Mouse (Mus musculus) cerebellum, postnatal 25 days (tissue): Measurements from ENCODE around the gene Slc8a1.

Source experiments
- DNase-seq, 2 experiments: peaks; one replicate each; pipeline ENCODE4 v3.0.0; 2021; ENCODE audit warnings: mixed read lengths in 2 of 2

Slc8a1 gene

GRCm38 (mm10) chr17:81738311-81738755 is at the start of gene Slc8a1:
Gene Slc8a1, minus strand, starts transcription at chr17:81738377.
- peak; percentile 57 to 62 for DNase-seq

GRCm38 (mm10) chr17:81787350-81787749 is 49.2 kb upstream of the Slc8a1 start:
- peak; percentile 47 to 76 for DNase-seq

DNA sequence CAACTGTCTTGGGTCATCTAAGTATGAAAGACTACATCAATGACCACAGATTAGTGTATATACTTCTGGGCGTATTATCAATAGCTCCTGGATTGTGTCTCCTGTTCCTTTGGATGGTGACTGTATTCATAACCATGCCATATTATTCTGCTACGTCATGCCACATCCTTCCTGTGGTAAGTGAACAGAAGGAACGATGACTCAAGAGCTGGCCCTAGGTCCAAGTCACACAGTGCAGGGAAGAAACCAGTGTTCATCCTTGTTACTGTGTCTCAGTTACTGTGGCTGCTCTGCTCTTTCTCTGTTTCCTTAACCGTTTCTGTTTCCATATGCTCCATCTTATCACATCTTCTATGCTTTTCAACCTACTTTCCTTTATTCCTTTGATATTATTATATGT is 44.1 kb upstream of the Slc8a1 start:
- DNase-seq = no peak

GRCm38 (mm10) chr17:81781491-81781890 is 43.3 kb upstream of the Slc8a1 start:
- no peak for DNase-seq

GRCm38 (mm10) chr17:81779883-81780282 is 41.7 kb upstream of the Slc8a1 start:
- no peak for DNase-seq

GRCm38 (mm10) chr17:81750664-81751063 is 12.5 kb upstream of the Slc8a1 start:
- no peak for DNase-seq

GRCm38 (mm10) chr17:81743034-81743433 is 4.9 kb upstream of the Slc8a1 start:
- DNase-seq = no peak

DNA sequence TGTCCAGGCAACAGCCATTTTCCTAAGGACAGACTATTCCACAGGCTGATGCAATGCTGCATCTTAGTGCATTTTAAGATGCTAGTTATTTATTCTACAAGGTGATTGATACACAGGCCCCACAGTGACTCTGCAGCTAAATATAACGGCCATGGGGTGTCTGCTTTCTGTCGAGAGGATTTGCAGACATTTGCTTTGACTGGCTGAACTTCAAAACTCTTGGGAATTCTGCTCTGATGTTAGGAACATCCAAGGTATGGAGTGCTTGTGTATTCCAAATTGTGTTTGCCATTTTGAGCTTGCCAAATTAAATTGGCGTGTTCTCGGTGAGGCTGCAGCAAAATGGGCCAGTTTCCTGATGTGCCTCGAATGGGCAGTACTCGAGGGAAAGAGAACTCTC is 2.4 kb upstream of the Slc8a1 start:
- DNase-seq = no peak

- DNase-seq = no peak
Observed at GRCm38 (mm10) chr17:81737779-81738178, 398 bp downstream of the Slc8a1 start.

- DNase-seq = no peak
Observed at GRCm38 (mm10) chr17:81737309-81737708, 868 bp downstream of the Slc8a1 start.

- no peak for DNase-seq
Observed at GRCm38 (mm10) chr17:81735583-81735982, 2.6 kb downstream of the Slc8a1 start.

GRCm38 (mm10) chr17:81729891-81730290 is 8.3 kb downstream of the Slc8a1 start:
- no peak for DNase-seq

GRCm38 (mm10) chr17:81712273-81712751 is 25.9 kb downstream of the Slc8a1 start:
- DNase-seq = no peak

DNA sequence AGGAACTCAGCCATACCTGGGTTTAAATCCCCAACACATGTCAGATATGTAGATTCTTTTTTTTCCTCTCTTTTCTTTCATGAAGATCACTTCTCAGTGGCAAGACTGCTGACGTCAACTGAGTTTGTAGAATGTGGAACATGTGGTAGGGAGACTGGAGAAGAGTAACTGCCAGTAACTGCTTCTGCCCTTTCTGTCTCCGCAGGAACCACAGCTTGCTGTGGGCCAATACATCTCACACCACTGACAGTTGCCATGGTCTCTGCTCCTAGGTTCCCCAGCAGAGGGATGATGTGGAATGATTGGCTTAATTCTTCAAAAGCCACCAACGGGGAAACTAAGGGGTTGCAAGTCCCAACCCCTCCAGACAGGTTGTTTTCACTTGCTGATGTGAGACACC is 33.4 kb downstream of the Slc8a1 start:
- DNase-seq = no peak

DNA sequence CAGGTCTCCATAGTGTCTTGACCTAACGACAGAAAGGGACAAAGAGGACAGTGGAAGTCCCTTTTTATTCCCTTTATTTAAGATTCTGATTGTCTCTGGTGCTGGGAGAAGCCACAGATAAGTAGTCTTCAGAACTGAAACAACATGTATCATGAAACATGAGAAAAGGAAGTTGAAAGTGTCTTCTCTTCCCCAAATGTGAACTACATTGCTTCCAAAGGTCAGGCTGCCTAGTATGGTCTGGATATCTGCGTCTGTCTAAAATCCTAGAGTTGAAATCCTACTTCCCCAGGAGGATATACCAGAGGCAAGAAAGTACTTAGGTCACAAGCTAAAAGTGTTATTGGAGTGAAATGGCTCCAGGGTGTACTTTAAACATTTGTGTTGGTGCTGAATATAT is 34.9 kb downstream of the Slc8a1 start:
- DNase-seq = no peak

- DNase-seq = no peak
Observed at GRCm38 (mm10) chr17:81701701-81702100, 36.5 kb downstream of the Slc8a1 start.

GRCm38 (mm10) chr17:81698789-81699188 is 39.4 kb downstream of the Slc8a1 start:
- no peak for DNase-seq

DNA sequence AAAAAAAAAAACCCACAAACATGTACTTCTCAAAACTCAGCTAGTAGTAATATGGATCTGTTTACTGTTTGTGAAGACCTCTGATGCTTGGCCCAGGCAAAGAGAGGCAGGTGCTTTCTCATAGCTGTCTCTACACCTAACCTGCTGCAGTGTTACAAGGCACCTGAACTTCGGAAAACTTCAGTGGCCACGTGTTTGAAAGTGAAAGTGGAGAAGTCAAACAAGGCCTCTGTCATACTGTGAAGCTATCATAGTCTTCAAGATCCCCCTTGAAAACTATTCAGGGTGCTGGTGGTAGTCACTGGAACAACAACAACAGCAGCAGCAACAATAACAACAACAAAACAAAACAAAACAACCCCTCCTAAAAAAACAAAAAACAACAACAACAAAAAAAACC is 40.5 kb downstream of the Slc8a1 start:
- DNase-seq = no peak

DNA sequence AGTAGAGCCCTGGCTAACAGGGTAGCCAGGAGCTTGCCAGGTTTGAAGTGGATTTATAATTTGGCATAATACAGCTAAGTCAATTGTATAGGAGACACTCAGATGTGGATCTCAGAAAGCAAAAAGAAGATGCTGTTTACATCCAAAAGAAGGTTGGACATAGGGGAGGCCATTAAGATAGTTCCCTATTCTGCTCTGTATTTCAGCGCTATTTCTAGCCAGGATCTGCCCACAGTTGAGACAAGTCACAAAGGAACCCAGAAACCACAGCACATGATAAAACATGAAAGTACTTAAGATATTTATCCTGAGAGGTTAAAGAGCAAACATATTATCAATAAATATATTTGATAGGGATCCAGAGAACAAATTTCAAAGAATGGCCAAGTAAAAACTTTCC is 43.2 kb downstream of the Slc8a1 start:
- no peak for DNase-seq

- no peak for DNase-seq
Observed at GRCm38 (mm10) chr17:81679616-81680015, 58.6 kb downstream of the Slc8a1 start.

DNA sequence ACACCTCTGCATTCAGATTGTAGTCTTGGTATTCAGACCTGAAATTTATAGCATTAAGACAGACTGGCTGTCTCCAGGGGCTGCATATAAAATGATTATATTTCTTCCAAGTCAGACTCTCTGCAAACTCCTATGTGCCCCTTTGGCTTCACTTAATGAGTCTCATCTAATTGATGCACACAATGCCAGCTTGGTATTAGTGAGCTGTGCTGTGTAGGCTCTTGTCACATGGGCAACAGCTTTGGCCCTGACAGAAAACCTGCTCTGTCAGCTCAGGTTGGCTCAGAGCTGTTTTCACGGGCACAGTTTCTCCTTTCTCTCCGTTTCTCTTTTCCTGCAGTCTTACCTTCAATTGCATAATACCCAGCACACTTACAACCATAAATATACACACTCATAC is 60.7 kb downstream of the Slc8a1 start:
- DNase-seq = no peak

DNA sequence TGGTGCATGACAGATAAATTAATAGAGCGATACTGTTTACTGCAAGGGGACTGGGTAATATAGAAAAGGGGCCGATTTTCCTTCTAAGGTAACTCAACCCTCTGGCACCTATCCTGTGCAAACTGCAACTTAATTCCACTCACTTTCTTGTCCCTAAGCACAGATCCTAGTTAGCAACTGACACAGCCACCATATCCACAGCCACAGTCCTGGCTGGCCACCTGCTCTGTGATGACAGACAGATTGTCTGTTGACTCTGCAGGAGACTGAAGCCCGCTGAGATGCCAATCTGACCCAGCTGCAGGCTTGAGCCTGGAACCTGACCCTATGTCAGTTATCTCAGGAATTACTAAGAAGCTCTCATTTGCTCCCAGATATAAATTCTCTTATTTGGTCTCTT is 62.0 kb downstream of the Slc8a1 start:
- peak; percentile 51 to 68 for DNase-seq

- no peak for DNase-seq
Observed at GRCm38 (mm10) chr17:81671245-81671644, 66.9 kb downstream of the Slc8a1 start.

- peak; percentile 82 to 85 for DNase-seq
Observed at GRCm38 (mm10) chr17:81669816-81670691, 68.1 kb downstream of the Slc8a1 start.
